Mouse (Mus musculus): Measurements from ENCODE around the gene Arhgef6. TPM values are rescaled to one million over a fixed set of nuclear protein-coding genes. Genes with fewer than 3 reads are reported as not detected.

The Arhgef6 gene
- polyA plus RNA-seq, 1 experiment from 2014 or later, result 3.0 TPM

DNA sequence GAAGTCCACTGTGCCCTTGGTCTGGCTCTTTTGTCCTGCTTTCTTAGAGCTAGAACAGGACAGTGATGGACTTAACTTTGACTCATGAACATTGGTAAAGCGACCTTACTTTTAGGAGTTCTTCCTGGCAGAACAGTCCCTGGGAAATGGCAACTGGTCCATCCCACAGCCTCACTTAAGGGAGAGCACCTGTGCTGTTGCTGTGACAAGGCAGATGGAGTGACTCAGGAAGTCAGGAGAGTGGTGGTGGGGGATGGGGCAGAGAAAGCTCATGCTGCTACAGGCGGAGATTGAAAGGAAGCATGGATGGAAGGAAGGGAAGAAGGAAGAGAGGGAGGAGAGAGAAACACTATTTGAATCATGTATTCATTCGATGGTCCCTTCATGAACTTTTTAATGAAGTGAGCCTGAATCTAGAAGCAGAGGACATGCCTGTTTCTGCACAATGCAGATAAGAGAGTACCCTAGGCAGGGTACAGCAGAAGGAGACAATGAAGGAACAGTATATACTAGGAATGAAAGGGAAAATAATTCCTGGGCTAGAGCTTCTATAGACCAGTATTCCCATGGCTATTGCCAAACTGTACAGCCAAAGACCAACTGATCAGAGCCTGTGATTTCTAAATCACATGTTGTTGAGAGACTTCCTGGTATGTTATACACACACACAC is 10.7 kb downstream of the Arhgef6 start:
- Histone ChIP-seq H3K36me3 (replicated peaks) (no peaks in the 10 kb centered on the region), H3K27ac (no peak overlapping the region), H3K9me3 (no peaks in the 10 kb centered on the region), H3K27me3 (ENCODE audit: poor library complexity, severe bottlenecking) (peaks cover 38% of the 10 kb centered on the region), H3K4me1 (peaks cover 5% of the 10 kb centered on the region), H3K4me3 (no peak overlapping the region)
- DNase-seq (ENCODE audit: extremely low spot score, low spot score), result no peak
- 75% methylated on average over 3 of the region's 3 CpGs for whole genome bisulfite sequencing

DNA sequence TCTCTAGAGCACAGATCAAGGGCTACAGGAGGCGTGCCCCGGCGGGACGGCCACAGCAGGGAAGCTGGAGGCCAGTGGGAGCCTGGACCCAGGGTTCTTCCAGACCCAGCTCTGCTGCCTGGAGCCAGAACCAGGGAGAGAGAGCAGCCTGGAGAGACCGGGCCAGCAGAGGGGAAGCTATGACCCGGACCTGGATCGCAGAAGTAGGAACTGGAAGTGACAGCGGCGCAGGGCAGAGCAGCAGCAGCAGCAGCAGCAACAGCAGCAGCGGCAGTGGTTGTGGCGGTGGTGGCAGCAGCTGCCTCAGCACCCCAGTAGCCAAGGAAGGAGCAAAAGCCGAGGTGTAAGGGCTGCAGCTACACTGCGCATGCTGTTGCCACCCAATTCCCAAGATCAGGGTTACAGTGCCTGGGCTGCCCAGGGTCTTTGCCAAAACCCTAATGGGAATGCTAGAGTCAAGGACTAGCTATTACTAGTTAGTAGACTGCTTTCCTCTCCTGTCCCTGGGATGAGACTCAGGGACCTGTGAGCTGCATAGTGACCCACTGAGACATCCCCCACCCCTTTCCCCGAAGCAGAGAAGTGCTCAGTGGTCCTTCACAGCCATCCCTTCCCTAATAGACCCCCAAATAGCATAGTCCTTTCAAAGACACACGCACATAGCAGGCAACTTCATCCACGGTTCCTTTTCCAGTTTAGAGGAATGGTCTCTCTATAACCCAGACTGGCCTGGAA is 11.9 kb downstream of the Arhgef6 start:
- H3K9me3 ChIP-seq, result no peaks in the 10 kb centered on the region
- no peaks in the 10 kb centered on the region for H3K36me3 ChIP-seq (replicated peaks)
- H3K4me3 ChIP-seq, result peak overlapping the region; percentile 56
- 29% methylated on average over 16 of the region's 16 CpGs for WGBS
- DNase-seq (ENCODE audit: extremely low spot score, low spot score), result peak; percentile 25
- peaks cover 5% of the 10 kb centered on the region for H3K4me1 ChIP-seq
- 0 out of 2 replicates have a peak overlapping the region, but pooled peaks have one; percentile 25 for H3K27ac ChIP-seq
- H3K27me3 ChIP-seq (ENCODE audit: poor library complexity, severe bottlenecking), result peaks cover 38% of the 10 kb centered on the region

DNA sequence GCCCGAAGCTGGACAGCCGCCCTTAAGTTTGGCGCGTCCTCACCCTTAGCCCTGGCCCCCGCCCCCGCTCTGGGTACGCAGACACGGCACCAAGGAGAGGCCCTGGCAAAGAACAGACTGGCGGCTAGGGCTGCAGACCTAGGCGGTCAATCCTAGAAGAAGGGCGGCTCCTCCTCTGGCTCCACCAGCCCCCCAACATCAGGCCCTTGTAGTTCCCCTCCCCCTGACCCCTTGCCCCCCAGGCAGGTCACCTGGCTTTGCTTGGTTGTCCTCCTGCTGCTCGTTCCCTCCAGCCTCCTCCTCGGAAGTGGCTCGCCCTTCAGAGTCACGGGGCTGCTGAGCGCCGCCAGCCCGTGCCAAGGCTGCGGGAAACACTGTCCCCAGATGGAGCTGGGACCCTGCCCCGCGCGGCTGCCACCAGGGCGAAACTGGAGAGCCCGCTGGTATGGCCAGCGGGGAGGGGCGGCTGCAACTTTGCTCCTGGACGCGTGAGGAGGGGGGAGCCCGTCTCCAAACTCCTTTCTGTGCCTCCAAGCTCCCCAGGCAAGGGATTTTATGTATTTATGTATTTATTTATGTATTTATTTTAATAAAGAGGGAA is 12.6 kb downstream of the Arhgef6 start:
- 13% methylated on average over 28 of the region's 29 CpGs for WGBS
- DNase-seq (ENCODE audit: extremely low spot score, low spot score), result peak; percentile 22
- Histone ChIP-seq H3K9me3 (no peaks in the 10 kb centered on the region), H3K36me3 (replicated peaks) (no peaks in the 10 kb centered on the region), H3K27ac (0 out of 2 replicates have a peak overlapping the region, but pooled peaks have one; percentile 25), H3K4me3 (peak overlapping the region; percentile 56), H3K4me1 (peaks cover 5% of the 10 kb centered on the region), H3K27me3 (ENCODE audit: poor library complexity, severe bottlenecking) (peaks cover 38% of the 10 kb centered on the region)

DNA sequence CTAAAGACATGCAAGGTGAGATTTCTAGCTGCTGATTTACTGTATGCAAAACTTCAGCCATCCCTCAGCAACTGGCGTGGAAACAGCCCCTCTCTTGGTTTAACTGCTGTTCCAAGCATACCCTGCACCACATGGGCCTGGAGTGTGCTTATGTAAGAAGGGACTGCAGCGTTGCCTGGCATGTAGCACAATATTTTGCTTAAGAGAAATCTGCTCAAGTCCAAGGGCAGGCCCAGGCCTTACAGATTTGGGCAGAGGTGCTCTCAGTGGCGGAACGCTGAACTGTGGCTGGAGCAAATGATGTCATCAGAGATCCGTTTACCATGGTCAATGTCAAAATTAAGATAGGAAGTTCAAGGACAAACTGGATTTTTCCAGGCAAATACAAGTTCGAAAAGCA is 13.6 kb downstream of the Arhgef6 start:
- Histone ChIP-seq H3K4me1 (peaks cover 5% of the 10 kb centered on the region), H3K27me3 (ENCODE audit: poor library complexity, severe bottlenecking) (peaks cover 38% of the 10 kb centered on the region), H3K4me3 (no peak overlapping the region), H3K9me3 (no peaks in the 10 kb centered on the region), H3K36me3 (replicated peaks) (no peaks in the 10 kb centered on the region), H3K27ac (no peak overlapping the region)
- DNase-seq (ENCODE audit: extremely low spot score, low spot score), result no peak
- WGBS, result 82% methylated on average over 6 of the region's 6 CpGs

DNA sequence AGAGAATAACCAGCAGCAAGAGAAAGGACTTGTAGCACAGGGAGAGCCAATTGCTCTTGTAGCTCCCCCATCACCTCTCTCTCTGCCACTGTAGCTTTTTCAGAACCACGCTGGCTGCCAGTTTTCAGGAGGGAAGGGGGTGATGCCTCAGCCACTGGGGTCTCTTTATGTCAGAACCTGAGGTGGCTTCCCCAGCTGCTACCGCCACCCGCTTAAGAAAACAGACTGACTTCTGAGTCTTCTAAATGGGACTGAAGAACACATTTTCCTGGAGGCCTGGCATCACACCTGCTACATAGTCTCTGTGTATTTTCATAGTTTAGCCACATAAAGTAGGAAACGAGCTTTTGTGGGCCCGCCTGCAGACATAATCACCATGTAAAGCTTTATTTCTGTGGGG is 26.5 kb downstream of the Arhgef6 start:
- no peaks in the 10 kb centered on the region for H3K36me3 ChIP-seq (replicated peaks)
- no peaks in the 10 kb centered on the region for H3K9me3 ChIP-seq
- H3K27ac ChIP-seq, result no peak overlapping the region
- H3K4me3 ChIP-seq, result no peak overlapping the region
- H3K4me1 ChIP-seq, result no peaks in the 10 kb centered on the region
- WGBS, result 87% methylated on average over 5 of the region's 5 CpGs
- H3K27me3 ChIP-seq (ENCODE audit: poor library complexity, severe bottlenecking), result no peaks in the 10 kb centered on the region
- DNase-seq (ENCODE audit: extremely low spot score, low spot score), result no peak

DNA sequence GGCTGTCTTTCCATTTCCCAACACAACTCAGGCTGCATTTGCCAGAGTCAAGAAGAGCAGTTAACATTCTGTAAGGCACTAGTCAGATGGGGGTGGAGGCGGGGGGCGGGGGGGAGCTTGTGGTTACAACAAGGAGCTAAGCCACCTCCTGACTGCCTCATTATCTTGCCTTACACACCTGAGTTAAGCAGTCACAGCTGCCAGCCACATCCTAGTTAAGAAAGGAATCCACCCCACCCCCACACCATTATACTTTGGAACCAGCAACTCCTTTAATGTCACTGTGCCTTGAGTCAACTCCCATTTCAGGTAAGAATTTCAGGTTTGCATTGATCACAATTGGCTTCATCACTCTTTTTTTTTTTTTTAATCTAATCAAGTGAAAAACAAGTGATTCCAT is 28.5 kb downstream of the Arhgef6 start:
- WGBS, result 42% methylated on average over 2 of the region's 2 CpGs

DNA sequence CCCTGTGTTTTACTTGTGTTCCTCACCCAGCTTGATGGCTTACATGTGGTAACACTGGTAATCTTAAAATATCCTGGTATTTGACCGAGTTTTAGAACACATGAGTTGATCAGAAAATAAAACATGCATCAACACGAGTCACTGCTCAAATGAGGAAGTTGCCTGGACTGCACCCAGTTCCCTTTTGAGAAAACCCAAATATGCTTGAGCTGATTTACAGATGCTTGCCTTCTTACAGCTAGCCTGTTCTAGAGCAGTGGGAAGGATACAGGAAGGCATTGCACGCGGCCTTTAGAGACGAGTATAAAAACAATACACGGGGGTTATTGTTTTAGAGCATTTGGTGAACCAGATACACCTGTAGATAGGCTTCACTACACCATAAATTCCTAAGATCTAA is 31.8 kb downstream of the Arhgef6 start:
- Histone ChIP-seq H3K9me3 (no peaks in the 10 kb centered on the region), H3K36me3 (replicated peaks) (no peaks in the 10 kb centered on the region), H3K27me3 (ENCODE audit: poor library complexity, severe bottlenecking) (no peaks in the 10 kb centered on the region), H3K4me3 (no peak overlapping the region), H3K4me1 (no peaks in the 10 kb centered on the region; the same call in 1 of the 2 replicates), H3K27ac (no peak overlapping the region)
- DNase-seq (ENCODE audit: extremely low spot score, low spot score), result no peak
- 90% methylated on average over 6 of the region's 6 CpGs for WGBS

More for the DNA sequence above, 28.5 kb downstream of the Arhgef6 start:
- Histone ChIP-seq H3K4me3 (no peak overlapping the region), H3K9me3 (no peaks in the 10 kb centered on the region), H3K36me3 (replicated peaks) (no peaks in the 10 kb centered on the region), H3K4me1 (no peaks in the 10 kb centered on the region), H3K27ac (no peak overlapping the region), H3K27me3 (ENCODE audit: poor library complexity, severe bottlenecking) (no peaks in the 10 kb centered on the region)
- DNase-seq (ENCODE audit: extremely low spot score, low spot score), result no peak

DNA sequence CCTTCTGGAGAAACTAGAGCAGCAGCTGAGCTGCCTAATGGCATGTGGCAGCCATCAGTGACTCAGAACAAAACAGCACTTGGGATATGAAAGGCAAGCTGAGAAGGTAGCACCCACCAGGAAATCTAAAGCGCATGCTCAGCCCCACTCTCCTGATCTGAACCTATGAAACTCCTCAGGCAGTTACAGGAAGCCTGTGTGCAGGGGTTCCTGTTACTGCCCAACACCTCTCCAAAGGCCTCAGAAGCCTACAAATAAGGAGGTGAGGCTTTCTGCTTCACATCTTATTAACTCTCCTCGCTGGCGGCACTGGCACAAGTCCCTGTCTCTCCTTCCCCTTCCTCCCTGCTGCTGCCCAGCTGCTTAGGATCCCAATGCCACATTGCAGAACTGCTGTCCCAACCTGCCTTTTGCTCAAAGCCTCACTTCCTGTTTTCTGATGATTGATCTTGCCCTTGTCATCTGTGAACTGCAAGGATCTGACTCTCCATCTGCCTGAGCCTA is 33.7 kb downstream of the Arhgef6 start:
- WGBS, result 93% methylated on average over 3 of the region's 3 CpGs
- Histone ChIP-seq H3K27ac (no peak overlapping the region), H3K36me3 (replicated peaks) (no peaks in the 10 kb centered on the region), H3K9me3 (no peaks in the 10 kb centered on the region), H3K4me3 (no peak overlapping the region), H3K27me3 (ENCODE audit: poor library complexity, severe bottlenecking) (no peaks in the 10 kb centered on the region), H3K4me1 (no peaks in the 10 kb centered on the region; the same call in 1 of the 2 replicates)
- no peak for DNase-seq (ENCODE audit: extremely low spot score, low spot score)

DNA sequence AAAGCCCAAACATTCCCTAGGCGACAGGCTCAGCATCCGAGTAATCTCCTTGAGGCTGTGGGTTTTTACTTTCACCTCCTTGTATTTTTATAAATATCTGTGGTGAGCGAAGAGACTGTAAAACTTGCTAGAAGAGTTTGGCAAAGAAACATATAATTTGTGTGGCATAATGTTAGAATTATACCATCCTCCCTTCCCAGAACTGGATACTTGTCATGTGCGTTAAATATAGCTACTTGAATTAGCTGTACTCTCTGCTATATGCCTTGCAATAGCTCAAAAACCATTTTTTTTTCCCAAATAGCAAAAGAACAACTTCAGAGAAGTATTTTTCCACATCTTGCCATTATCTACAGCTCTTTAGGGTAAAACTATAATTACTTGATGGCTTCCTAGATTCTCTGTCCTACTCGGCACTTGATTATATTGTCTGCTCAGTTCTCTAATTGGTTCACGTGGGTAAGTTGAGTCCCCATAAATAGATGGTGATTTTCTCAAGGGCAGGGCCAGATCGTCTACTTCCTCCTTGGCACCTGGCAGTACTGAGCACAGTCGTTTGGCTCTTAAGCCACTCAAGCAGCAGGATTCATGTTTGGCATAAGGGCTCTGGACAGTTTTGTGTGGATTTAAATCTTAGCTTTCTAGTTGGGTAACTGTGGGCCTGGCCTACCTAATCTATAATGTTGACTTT is 35.2 kb downstream of the Arhgef6 start:
- WGBS, result 82% methylated on average over 8 of the region's 8 CpGs
- Histone ChIP-seq H3K9me3 (no peaks in the 10 kb centered on the region), H3K36me3 (replicated peaks) (no peaks in the 10 kb centered on the region), H3K4me3 (no peak overlapping the region), H3K4me1 (no peaks in the 10 kb centered on the region; the same call in 1 of the 2 replicates), H3K27ac (no peak overlapping the region), H3K27me3 (ENCODE audit: poor library complexity, severe bottlenecking) (no peaks in the 10 kb centered on the region)
- DNase-seq (ENCODE audit: extremely low spot score, low spot score), result no peak

DNA sequence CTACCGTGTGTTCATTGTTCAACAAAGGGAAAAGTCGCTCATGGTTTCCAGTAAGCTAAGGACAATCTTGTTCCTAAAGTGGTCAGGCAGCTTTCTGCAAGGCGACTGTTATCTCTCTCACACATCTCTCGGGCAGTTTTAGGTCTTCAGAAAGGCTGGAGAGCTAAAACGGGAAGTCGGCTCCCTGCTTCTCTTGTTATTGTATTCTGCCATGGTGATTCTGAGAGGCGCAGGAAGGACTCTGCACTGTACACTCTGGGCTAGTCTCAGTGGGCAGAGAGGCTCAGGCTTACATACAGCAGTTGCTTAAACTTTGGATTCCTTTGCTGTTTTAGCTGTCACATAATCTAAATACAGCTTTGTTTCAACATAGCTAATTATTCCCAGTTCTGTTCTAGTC is 39.6 kb downstream of the Arhgef6 start:
- no peak overlapping the region for H3K4me3 ChIP-seq
- WGBS, result 78% methylated on average over 7 of the region's 7 CpGs
- H3K36me3 ChIP-seq (replicated peaks), result no peaks in the 10 kb centered on the region
- DNase-seq (ENCODE audit: extremely low spot score, low spot score), result no peak
- no peaks in the 10 kb centered on the region for H3K9me3 ChIP-seq
- no peak overlapping the region for H3K27ac ChIP-seq
- no peaks in the 10 kb centered on the region for H3K27me3 ChIP-seq (ENCODE audit: poor library complexity, severe bottlenecking)
- no peaks in the 10 kb centered on the region; the same call in 1 of the 2 replicates for H3K4me1 ChIP-seq

DNA sequence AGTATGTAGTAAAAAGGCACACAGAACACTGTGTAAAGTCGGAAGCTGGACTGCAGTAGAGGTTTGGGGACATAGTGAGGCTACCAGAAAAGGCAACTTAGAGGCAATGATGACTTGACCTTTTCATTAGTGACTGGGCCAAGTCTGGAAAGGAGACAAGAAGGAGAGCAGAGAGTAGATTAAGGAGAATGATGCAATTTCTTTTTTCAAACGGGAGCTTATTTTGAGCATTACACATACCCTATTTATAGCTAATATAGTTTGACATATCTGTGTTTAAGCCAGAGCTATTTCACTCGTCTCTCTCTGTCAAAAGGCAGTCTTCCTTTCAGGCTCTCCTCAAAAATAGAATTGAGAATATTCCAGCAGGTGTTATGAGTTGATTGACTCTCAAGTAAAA is 50.1 kb downstream of the Arhgef6 start:
- Histone ChIP-seq H3K4me1 (peaks cover 6% of the 10 kb centered on the region), H3K36me3 (replicated peaks) (no peaks in the 10 kb centered on the region), H3K27ac (no peak overlapping the region), H3K27me3 (ENCODE audit: poor library complexity, severe bottlenecking) (no peaks in the 10 kb centered on the region), H3K4me3 (no peak overlapping the region), H3K9me3 (no peaks in the 10 kb centered on the region)
- WGBS, result 87% methylated on average over 3 of the region's 3 CpGs
- DNase-seq (ENCODE audit: extremely low spot score, low spot score), result no peak

DNA sequence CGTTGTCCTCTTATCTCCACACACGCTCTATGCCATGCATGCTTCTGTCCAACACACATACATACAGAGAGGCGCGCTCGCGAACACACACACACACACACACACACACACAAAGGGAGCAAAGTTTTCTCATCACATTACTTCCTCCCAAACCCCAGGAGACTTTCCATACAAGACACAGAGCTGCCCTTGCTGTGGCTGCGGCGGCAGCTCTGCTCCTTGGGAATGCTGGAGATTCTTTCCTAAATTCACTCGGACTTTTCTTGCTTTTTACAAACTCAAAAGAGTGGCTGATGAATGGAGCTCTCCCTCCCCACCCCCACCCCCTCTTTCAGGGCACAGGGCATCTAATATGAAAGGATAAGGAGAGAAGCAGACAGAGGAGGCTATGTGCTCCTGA is 52.2 kb downstream of the Arhgef6 start:
- 55% methylated on average over 9 of the region's 9 CpGs for WGBS
- no peak for DNase-seq (ENCODE audit: extremely low spot score, low spot score)
- H3K27ac ChIP-seq, result peak overlapping the region; percentile 65

More for the DNA sequence above, 52.2 kb downstream of the Arhgef6 start:
- peaks cover 6% of the 10 kb centered on the region for H3K4me1 ChIP-seq
- H3K27me3 ChIP-seq (ENCODE audit: poor library complexity, severe bottlenecking), result no peaks in the 10 kb centered on the region
- no peaks in the 10 kb centered on the region for H3K9me3 ChIP-seq
- no peak overlapping the region for H3K4me3 ChIP-seq
- H3K36me3 ChIP-seq (replicated peaks), result no peaks in the 10 kb centered on the region
